Mouse (Mus musculus) liver, adult 2 months (tissue): Measurements from ENCODE around the gene Drd4. TPM values are rescaled to one million over a fixed set of nuclear protein-coding genes. Genes with fewer than 3 reads are reported as not detected.
A peak's percentile ranks its signal among the peaks of the same experiment; 100 is the strongest.

Source experiments
- DNase-seq: peaks from one replicate; pipeline ENCODE4 v3.0.0-alpha.2; 2011; ENCODE audit warnings: low read depth, low spot score; ENCODE audit errors: extremely low read depth
- H3K27ac ChIP-seq: fragments of 200-500 bp; replicated peaks from 2 replicates; pipeline ENCODE4 v1.5.1; 2012; ENCODE audit warnings: low read depth, mild to moderate bottlenecking, control low read depth, inconsistent platforms, low read length; ENCODE audit not compliant: insufficient read depth
- H3K27me3 ChIP-seq: fragments of 200-500 bp; 2 replicates; pipeline ENCODE4 v1.6.1; 2012; ENCODE audit warnings: mild to moderate bottlenecking, moderate library complexity, low read length, inconsistent platforms; ENCODE audit not compliant: control insufficient read depth, insufficient read depth
- H3K36me3 ChIP-seq: fragments of 200-500 bp; 2 replicates; pipeline ENCODE4 v1.6.1; 2012; ENCODE audit warnings: low read length, inconsistent platforms; ENCODE audit not compliant: control insufficient read depth, insufficient read depth
- H3K4me1 ChIP-seq: fragments of 200-500 bp; 2 replicates; pipeline ENCODE4 v1.6.1; 2011; ENCODE audit warnings: low read length; ENCODE audit not compliant: control insufficient read depth, insufficient read depth
- H3K4me3 ChIP-seq: fragments of 200-500 bp; 2 replicates; pipeline ENCODE4 v1.5.1; 2011; ENCODE audit warnings: low read depth, mild to moderate bottlenecking, control low read depth, low read length, moderate library complexity; ENCODE audit not compliant: insufficient read depth
- H3K79me2 ChIP-seq: fragments of 200-500 bp; 2 replicates; pipeline ENCODE4 v1.6.1; 2012; ENCODE audit warnings: inconsistent platforms, mild to moderate bottlenecking, low read length, moderate library complexity; ENCODE audit not compliant: control insufficient read depth, insufficient read depth
- H3K9ac ChIP-seq: fragments of 200-500 bp; 2 replicates; pipeline ENCODE4 v1.6.1; 2012; ENCODE audit warnings: low read depth, mild to moderate bottlenecking, control low read depth, inconsistent platforms, low read length
- CTCF ChIP-seq: fragments of 200-500 bp; IDR thresholded peaks from 2 replicates; pipeline ENCODE4 v1.5.1; 2011; ENCODE audit warnings: low read depth, low read length, control low read depth
- POLR2A ChIP-seq: fragments of 200-500 bp; IDR thresholded peaks from 2 replicates; pipeline ENCODE4 v1.6.1; 2011; ENCODE audit warnings: low read length, control low read depth; ENCODE audit not compliant: insufficient read depth; ENCODE audit errors: extremely low read depth
- WGBS: fragments of 180-500 bp; shearing (Covaris S2); methylation state at CpG from one replicate; pipeline ENCODE4 v1.1.7; 2018; 5-methylcytosine and 5-hydroxymethylcytosine counted together
- polyA plus RNA-seq: library from polyadenylated mRNA; depleted of rRNA; stranded (reverse); fragments of >200 nt; gene quantifications from 2 replicates; pipeline ENCODE4 v1.2.3, GENCODE M21; 2012
- total RNA-seq: library from RNA; depleted of rRNA; stranded (reverse); fragments of >200 nt; gene quantifications from 2 replicates; pipeline ENCODE4 v1.2.3, GENCODE M21; 2014

Gene Drd4
- total and polyA plus RNA-seq, 2 experiments, result not detected

DNA sequence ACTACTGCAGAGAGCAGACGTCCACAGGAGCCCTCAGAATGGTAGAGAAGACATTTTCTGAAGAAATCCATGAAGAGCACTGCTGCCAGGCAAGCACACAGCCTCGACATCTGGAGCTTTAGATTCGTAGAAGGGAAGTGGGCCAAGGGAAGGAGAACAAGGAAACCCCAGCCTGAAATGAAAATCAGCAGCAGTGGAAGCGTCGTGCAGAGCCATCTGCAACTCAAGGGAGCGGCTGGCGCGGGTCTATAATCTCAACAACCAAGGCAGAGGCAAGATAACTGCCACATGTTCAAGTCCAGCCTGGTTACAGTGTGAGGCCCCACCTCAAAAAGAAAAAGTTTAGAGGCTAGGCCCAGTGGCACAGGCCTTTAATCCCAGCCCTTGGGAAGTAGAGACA, 23.3 kb downstream of the Drd4 start:
- no peak overlapping the region for H3K4me3 ChIP-seq
- no peak for DNase-seq
- no peak overlapping the region for H3K9ac ChIP-seq
- H3K27ac ChIP-seq, result no peak overlapping the region
- no peaks in the 10 kb centered on the region for H3K4me1 ChIP-seq
- no peaks in the 10 kb centered on the region for H3K79me2 ChIP-seq
- no peaks in the 10 kb centered on the region for H3K27me3 ChIP-seq
- H3K36me3 ChIP-seq, result peaks cover 42% of the 10 kb centered on the region
- WGBS, result 90% methylated on average over 8 of the region's 8 CpGs
- no peak for TF ChIP-seq CTCF
- no peak for TF ChIP-seq POLR2A

DNA sequence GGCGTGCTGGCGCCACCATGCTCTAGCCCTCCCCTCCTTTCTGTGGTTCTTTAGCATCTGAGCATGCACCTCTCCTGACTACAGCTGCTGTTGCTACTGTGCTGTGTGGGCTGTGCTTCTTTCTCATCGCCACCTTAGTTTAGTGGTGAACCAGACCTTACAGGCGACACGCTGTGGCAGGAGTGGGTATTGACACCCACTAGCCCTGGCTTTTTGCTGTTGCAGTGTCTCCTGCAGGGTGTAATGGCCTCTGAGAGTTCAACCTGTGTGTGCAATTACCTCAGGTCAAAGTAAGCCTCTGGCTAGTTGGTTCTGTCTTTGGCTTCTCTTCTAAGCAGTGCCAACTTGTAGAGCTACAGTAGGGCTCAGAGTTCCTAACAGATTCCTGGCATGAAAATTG, 24.2 kb downstream of the Drd4 start:
- peaks cover 41% of the 10 kb centered on the region for H3K36me3 ChIP-seq
- WGBS, result 53% methylated on average over 5 of the region's 5 CpGs
- DNase-seq, result peak; percentile 96

DNA sequence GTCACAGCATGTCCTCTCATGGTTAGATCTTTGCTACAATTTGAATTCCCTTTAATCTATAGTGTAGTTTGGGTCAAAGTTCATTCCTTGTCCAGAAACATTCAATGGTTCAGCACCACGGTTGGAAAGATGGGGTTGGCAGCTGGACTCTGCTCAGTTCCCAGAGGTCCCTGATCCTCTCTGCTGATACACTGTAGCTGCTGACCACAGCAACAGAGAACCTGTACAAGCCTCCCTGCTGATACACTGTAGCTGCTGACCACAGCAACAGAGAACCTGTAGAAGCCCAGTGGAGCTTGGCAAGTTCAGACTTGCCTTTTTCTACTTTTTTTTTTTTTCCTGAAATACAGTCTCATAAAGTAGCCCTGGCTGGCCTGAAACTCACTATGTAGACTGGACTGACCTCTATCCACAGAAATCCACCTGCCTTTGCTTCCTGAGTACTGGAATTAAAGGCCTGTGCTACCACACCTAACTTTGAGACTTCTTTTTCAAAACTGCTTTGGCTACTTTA, 25.9 kb downstream of the Drd4 start:
- Histone ChIP-seq H3K4me3 (no peak overlapping the region), H3K27ac (no peak overlapping the region), H3K27me3 (no peaks in the 10 kb centered on the region), H3K4me1 (no peaks in the 10 kb centered on the region), H3K79me2 (no peaks in the 10 kb centered on the region), H3K9ac (no peak overlapping the region), H3K36me3 (peaks cover 38% of the 10 kb centered on the region)
- DNase-seq, result no peak
- TF ChIP-seq POLR2A (no peak), CTCF (no peak)
- 16% methylated on average over 1 of the region's 1 CpGs for WGBS

More for the DNA sequence above, 24.2 kb downstream of the Drd4 start:
- TF ChIP-seq CTCF (peak; percentile 86), POLR2A (no peak)
- Histone ChIP-seq H3K4me1 (no peaks in the 10 kb centered on the region), H3K27me3 (no peaks in the 10 kb centered on the region), H3K27ac (no peak overlapping the region), H3K9ac (no peak overlapping the region), H3K4me3 (no peak overlapping the region), H3K79me2 (no peaks in the 10 kb centered on the region)

DNA sequence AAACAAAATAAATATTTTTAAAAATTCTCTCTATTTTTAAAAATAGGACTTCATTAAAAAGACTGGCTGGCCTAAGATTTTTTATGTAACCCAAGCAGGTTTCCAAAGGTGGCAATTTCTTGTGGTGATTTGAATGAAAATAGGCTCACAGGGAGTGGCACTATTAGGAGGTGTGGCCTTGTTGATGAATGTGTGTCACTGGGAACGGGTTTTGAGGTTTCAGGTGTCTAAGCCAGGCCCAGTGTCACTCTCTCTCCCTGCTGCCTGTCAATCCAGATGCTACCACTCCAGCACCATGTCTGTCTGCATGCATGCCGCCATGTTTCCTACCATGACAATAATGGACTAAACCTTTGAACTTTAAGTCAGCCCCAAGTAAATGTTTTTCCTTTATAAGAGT, 27.6 kb downstream of the Drd4 start:
- DNase-seq, result no peak
- Histone ChIP-seq H3K27me3 (no peaks in the 10 kb centered on the region), H3K79me2 (no peaks in the 10 kb centered on the region), H3K4me3 (no peak overlapping the region), H3K4me1 (no peaks in the 10 kb centered on the region), H3K27ac (no peak overlapping the region), H3K9ac (no peak overlapping the region), H3K36me3 (peaks cover 30% of the 10 kb centered on the region)
- 93% methylated on average over 2 of the region's 2 CpGs for WGBS
- TF ChIP-seq POLR2A (no peak), CTCF (no peak)

DNA sequence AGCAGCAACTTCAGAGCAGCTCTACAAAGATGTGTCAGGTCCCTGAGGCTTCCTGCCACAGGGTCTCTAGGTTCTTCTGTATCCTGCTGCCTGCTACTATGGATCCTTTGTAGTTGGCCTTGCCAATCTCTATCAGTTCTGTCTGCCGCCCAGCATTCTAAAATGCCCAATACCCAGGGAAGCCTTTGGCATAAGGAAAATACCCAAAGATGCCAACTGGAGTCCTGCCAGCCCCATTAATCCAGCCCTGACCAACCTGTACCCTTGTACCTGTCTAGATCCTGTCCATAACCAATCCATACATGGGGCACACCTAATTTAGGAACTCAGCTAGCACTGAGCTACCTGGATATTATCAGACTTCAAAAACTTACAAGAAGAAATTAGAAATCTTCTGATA, 32.9 kb downstream of the Drd4 start:
- DNase-seq, result peak; percentile 72
- Histone ChIP-seq H3K36me3 (peaks cover 16% of the 10 kb centered on the region), H3K4me1 (peaks cover 12% of the 10 kb centered on the region), H3K79me2 (peaks cover 14% of the 10 kb centered on the region), H3K27me3 (no peaks in the 10 kb centered on the region), H3K4me3 (no peak overlapping the region), H3K9ac (no peak overlapping the region), H3K27ac (no peak overlapping the region)
- 19% methylated on average over 1 of the region's 1 CpGs for WGBS
- no peak for TF ChIP-seq POLR2A
- no peak for TF ChIP-seq CTCF

DNA sequence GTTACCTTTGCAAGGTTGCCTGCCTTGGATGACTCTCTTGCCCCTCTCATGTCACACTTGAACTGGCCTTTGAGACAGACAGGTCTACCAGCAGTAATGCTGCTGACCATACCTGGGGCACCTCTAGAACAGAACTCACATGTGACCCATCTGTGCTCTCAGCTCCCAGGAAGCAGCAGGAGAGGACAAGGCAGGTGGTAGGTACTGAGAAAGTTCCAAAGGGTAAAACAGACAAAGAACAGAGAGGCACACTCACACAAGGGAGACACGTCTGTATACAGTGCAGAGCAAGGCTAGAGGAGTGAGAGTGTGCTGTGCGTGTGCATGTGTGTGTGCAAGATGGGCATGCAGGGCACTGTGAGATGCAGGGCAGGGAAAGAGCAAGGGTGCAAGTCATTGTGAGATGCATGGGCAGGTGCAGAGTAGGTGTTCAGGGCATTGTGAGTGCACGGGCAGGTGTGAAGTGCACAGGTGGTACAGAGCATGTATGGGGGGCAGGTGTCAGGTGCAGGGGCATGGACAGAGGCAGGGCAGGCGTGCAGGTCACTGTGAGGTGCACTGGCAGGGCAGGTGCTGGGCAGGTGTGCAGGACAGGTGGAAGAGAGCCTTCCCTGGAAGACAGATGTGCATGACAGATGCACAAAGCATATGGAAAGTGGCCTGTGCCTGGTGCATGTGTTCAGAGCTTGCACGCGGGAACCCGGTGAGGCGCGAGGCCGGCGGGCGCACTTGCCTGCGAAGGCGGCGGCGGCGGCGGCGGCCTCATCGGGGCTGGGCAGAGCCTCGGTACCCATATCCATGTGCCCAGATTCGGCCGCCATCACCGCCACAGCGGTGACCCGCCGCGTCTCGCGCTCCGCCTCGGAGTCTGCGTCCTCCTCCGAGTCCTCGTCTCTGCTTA, 35.0 kb downstream of the Drd4 start:
- H3K4me3 ChIP-seq, result peak overlapping the region; percentile 64
- TF ChIP-seq CTCF (no peak), POLR2A (no peak)
- peak overlapping the region; percentile 85 for H3K9ac ChIP-seq
- peaks cover 12% of the 10 kb centered on the region for H3K4me1 ChIP-seq
- peaks cover 2% of the 10 kb centered on the region; the same call in 1 of the 2 replicates for H3K36me3 ChIP-seq
- WGBS, result 7% methylated on average over 32 of the region's 35 CpGs
- no peaks in the 10 kb centered on the region for H3K27me3 ChIP-seq
- H3K79me2 ChIP-seq, result peaks cover 14% of the 10 kb centered on the region
- peak overlapping the region; percentile 62; the same call in 1 of the 2 replicates for H3K27ac ChIP-seq
- DNase-seq, result no peak
